Mouse (Mus musculus) forebrain, embryonic 13.5 days (tissue): ENCODE results near the gene Smarca1. TPM values are rescaled to one million over a fixed set of nuclear protein-coding genes. Genes with fewer than 3 reads are reported as not detected.

Source experiments
- ATAC-seq: fragments of 200-750 bp; cut with Nextera tagmentation; 2 replicates; pipeline ENCODE4 v1.8.0; 2017
- H3K27ac ChIP-seq: fragments of 300-500 bp; sonication (generic); 2 replicates; pipeline ENCODE4 v1.5.1; 2015; ENCODE audit warnings: inconsistent platforms, mild to moderate bottlenecking, moderate library complexity
- H3K27me3 ChIP-seq: fragments of 300-500 bp; sonication (generic); 2 replicates; pipeline ENCODE4 v1.6.1; 2015; ENCODE audit warnings: mild to moderate bottlenecking, inconsistent platforms
- H3K36me3 ChIP-seq: fragments of 300-500 bp; sonication (generic); 2 replicates; pipeline ENCODE4 v1.6.1; 2015; ENCODE audit warnings: mild to moderate bottlenecking, inconsistent platforms; ENCODE audit not compliant: poor library complexity, severe bottlenecking
- H3K4me1 ChIP-seq: fragments of 300-500 bp; sonication (generic); 2 replicates; pipeline ENCODE4 v1.6.1; 2015; ENCODE audit warnings: inconsistent platforms
- H3K4me2 ChIP-seq: fragments of 300-500 bp; sonication (generic); 2 replicates; pipeline ENCODE4 v1.6.1; 2015; ENCODE audit warnings: inconsistent platforms, mild to moderate bottlenecking, moderate library complexity
- H3K4me3 ChIP-seq: fragments of 300-500 bp; sonication (generic); 2 replicates; pipeline ENCODE4 v1.5.1; 2015; ENCODE audit warnings: mild to moderate bottlenecking, inconsistent platforms
- H3K9ac ChIP-seq: fragments of 300-500 bp; sonication (generic); 2 replicates; pipeline ENCODE4 v1.6.1; 2015; ENCODE audit warnings: mild to moderate bottlenecking, inconsistent platforms
- H3K9me3 ChIP-seq: fragments of 300-500 bp; sonication (generic); replicated peaks from 2 replicates; pipeline ENCODE4 v1.6.1; 2016; ENCODE audit warnings: inconsistent platforms
- WGBS: fragments of 180-500 bp; shearing (Covaris S2); methylation state at CpG from one replicate; pipeline ENCODE4 v1.1.7; 2015; 5-methylcytosine and 5-hydroxymethylcytosine counted together
- polyA plus RNA-seq: library from polyadenylated mRNA; unstranded; fragments of >200 nt; fragmentation: Nextera tagmentation; extraction: Ambion mirVana; gene quantifications from 2 replicates; pipeline ENCODE4 v1.2.1, GENCODE M21; 2015

Smarca1 gene
- polyA plus RNA-seq: 21.7 and 25.4 TPM in 2 replicates

- H3K27me3 ChIP-seq: no peaks in the 10 kb centered on the region
- ATAC-seq: peak; percentile 71
- peak within 1 kb of the TSS; percentile 58 for H3K4me3 ChIP-seq
- H3K9ac ChIP-seq: peak within 1 kb of the TSS; percentile 73
- H3K9me3 ChIP-seq: no peaks in the 10 kb centered on the region
- no peaks in the 10 kb centered on the region for H3K4me1 ChIP-seq
- H3K27ac ChIP-seq: peak within 1 kb of the TSS; percentile 61
- WGBS: 18% methylated on average over 17 of the region's 17 CpGs
- no peaks in the 10 kb centered on the region for H3K36me3 ChIP-seq
- H3K4me2 ChIP-seq: peak within 1 kb of the TSS; percentile 62
Measured at GRCm38 (mm10) chrX:47892431-47893024, at the start of gene Smarca1. Gene Smarca1 (minus strand): TSS chrX:47892974.

- peak; percentile 51; the same call in 1 of the 2 replicates for ATAC-seq
- H3K4me2 ChIP-seq: no peak overlapping the region
Measured at GRCm38 (mm10) chrX:47937740-47938139, 45.0 kb upstream of the Smarca1 start.

GRCm38 (mm10) chrX:47936885-47937284, 44.1 kb upstream of the Smarca1 start:
- H3K4me2 ChIP-seq: no peak overlapping the region
- H3K27me3 ChIP-seq: no peaks in the 10 kb centered on the region
- peaks cover 6% of the 10 kb centered on the region for H3K4me1 ChIP-seq
- no peak overlapping the region for H3K9ac ChIP-seq
- WGBS: 44% methylated on average over 5 of the region's 5 CpGs
- H3K9me3 ChIP-seq: no peaks in the 10 kb centered on the region
- 0 out of 2 replicates have a peak overlapping the region, but pooled peaks have one; percentile 6 for H3K27ac ChIP-seq
- peaks cover 12% of the 10 kb centered on the region; the same call in 1 of the 2 replicates for H3K36me3 ChIP-seq
- ATAC-seq: no peak
- H3K4me3 ChIP-seq: no peak overlapping the region

More at GRCm38 (mm10) chrX:47937740-47938139, 45.0 kb upstream of the Smarca1 start:
- 21% methylated on average over 2 of the region's 2 CpGs for WGBS
- no peak overlapping the region for H3K4me3 ChIP-seq
- no peaks in the 10 kb centered on the region for H3K27me3 ChIP-seq
- H3K27ac ChIP-seq: no peak overlapping the region
- H3K9ac ChIP-seq: no peak overlapping the region
- no peaks in the 10 kb centered on the region for H3K9me3 ChIP-seq
- H3K36me3 ChIP-seq: peaks cover 9% of the 10 kb centered on the region; the same call in 1 of the 2 replicates
- H3K4me1 ChIP-seq: peaks cover 6% of the 10 kb centered on the region

GRCm38 (mm10) chrX:47934352-47934751, 41.6 kb upstream of the Smarca1 start:
- Histone ChIP-seq H3K9ac (no peak overlapping the region), H3K36me3 (peaks cover 18% of the 10 kb centered on the region; the same call in 1 of the 2 replicates), H3K4me2 (no peak overlapping the region), H3K27me3 (no peaks in the 10 kb centered on the region), H3K9me3 (no peaks in the 10 kb centered on the region), H3K4me1 (peaks cover 6% of the 10 kb centered on the region), H3K4me3 (no peak overlapping the region), H3K27ac (no peak overlapping the region)
- 83% methylated on average over 11 of the region's 11 CpGs for WGBS
- no peak for ATAC-seq

DNA sequence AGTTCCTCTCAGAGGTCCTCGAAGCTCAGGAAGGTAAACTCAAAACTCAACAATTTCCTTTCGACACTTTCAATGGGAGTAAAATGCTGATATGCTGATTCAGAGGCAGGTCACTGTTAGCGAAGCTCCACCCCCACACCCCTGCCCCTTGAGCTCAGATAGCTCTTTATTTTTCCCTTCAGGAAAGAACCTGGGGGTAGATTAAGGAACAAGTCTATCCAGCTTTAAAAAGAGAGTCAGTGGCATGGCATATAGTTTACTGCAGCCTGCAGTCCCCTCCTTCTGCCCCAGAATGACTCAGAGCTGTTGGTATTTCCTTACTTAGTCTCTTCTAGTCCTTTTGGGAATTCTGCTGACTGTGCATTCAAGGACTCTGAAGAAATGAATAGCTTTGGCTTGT, 37.7 kb upstream of the Smarca1 start:
- Histone ChIP-seq H3K4me2 (no peak overlapping the region), H3K27me3 (no peaks in the 10 kb centered on the region), H3K27ac (no peak overlapping the region), H3K9ac (no peak overlapping the region), H3K4me3 (no peak overlapping the region), H3K9me3 (no peaks in the 10 kb centered on the region), H3K4me1 (no peaks in the 10 kb centered on the region), H3K36me3 (peaks cover 24% of the 10 kb centered on the region; the same call in 1 of the 2 replicates)
- WGBS: 80% methylated on average over 3 of the region's 3 CpGs
- no peak for ATAC-seq

DNA sequence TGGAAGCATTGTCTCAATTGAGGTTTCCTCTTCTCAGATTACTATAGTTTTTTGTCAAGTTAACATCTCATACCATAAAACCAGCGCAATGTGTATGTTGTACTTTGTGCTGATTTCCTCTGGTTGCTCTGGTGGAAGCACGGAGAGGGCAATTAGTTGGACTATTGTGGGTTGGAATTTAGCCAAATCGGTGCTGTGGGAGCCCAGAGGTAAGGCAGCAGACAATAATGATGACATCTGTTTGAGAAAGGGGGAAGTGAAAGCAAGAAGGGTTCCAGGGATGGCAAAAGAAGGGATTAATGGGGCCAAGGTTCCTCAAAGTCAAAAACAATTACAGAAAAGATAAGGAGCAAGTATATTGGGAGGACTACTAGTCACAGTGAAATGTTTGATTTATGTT, 35.2 kb upstream of the Smarca1 start:
- WGBS: 63% methylated on average over 3 of the region's 3 CpGs
- H3K4me1 ChIP-seq: no peaks in the 10 kb centered on the region
- no peak overlapping the region for H3K27ac ChIP-seq
- H3K27me3 ChIP-seq: no peaks in the 10 kb centered on the region
- no peak for ATAC-seq
- H3K4me2 ChIP-seq: no peak overlapping the region
- peaks cover 15% of the 10 kb centered on the region; the same call in 1 of the 2 replicates for H3K36me3 ChIP-seq
- no peak overlapping the region for H3K4me3 ChIP-seq
- H3K9ac ChIP-seq: no peak overlapping the region
- H3K9me3 ChIP-seq: no peaks in the 10 kb centered on the region

GRCm38 (mm10) chrX:47920541-47920940, 27.8 kb upstream of the Smarca1 start:
- Histone ChIP-seq H3K27me3 (no peaks in the 10 kb centered on the region), H3K4me3 (no peak overlapping the region), H3K9ac (no peak overlapping the region), H3K9me3 (no peaks in the 10 kb centered on the region), H3K4me2 (no peak overlapping the region), H3K4me1 (no peaks in the 10 kb centered on the region), H3K27ac (no peak overlapping the region), H3K36me3 (0 out of 2 replicates have a peak, but pooled peaks cover 4% of the 10 kb centered on the region)
- no peak for ATAC-seq
- WGBS: 88% methylated on average over 5 of the region's 5 CpGs

GRCm38 (mm10) chrX:47916831-47917230, 24.1 kb upstream of the Smarca1 start:
- H3K4me1 ChIP-seq: 0 out of 2 replicates have a peak, but pooled peaks cover 7% of the 10 kb centered on the region
- ATAC-seq: no peak
- no peaks in the 10 kb centered on the region for H3K27me3 ChIP-seq
- no peak overlapping the region for H3K4me2 ChIP-seq
- no peak overlapping the region for H3K27ac ChIP-seq
- H3K9me3 ChIP-seq: no peaks in the 10 kb centered on the region
- 0 out of 2 replicates have a peak, but pooled peaks cover 4% of the 10 kb centered on the region for H3K36me3 ChIP-seq
- WGBS: 82% methylated on average over 1 of the region's 1 CpGs
- H3K9ac ChIP-seq: no peak overlapping the region
- H3K4me3 ChIP-seq: no peak overlapping the region

GRCm38 (mm10) chrX:47913543-47913938, 20.8 kb upstream of the Smarca1 start:
- ATAC-seq: no peak
- Histone ChIP-seq H3K9ac (no peak overlapping the region), H3K27ac (no peak overlapping the region), H3K4me2 (peak overlapping the region; percentile 57), H3K27me3 (no peaks in the 10 kb centered on the region), H3K4me1 (0 out of 2 replicates have a peak, but pooled peaks cover 7% of the 10 kb centered on the region), H3K9me3 (no peaks in the 10 kb centered on the region), H3K36me3 (no peaks in the 10 kb centered on the region), H3K4me3 (no peak overlapping the region; the same call in 1 of the 2 replicates)
- WGBS: 89% methylated on average over 7 of the region's 7 CpGs

GRCm38 (mm10) chrX:47912904-47913542, 20.2 kb upstream of the Smarca1 start:
- H3K9ac ChIP-seq: peak overlapping the region; percentile 81
- H3K9me3 ChIP-seq: no peaks in the 10 kb centered on the region
- no peak overlapping the region for H3K27ac ChIP-seq
- H3K27me3 ChIP-seq: no peaks in the 10 kb centered on the region
- peak overlapping the region; percentile 59 for H3K4me3 ChIP-seq
- no peak for ATAC-seq
- H3K36me3 ChIP-seq: no peaks in the 10 kb centered on the region
- WGBS: 12% methylated on average over 8 of the region's 8 CpGs
- peak overlapping the region; percentile 57 for H3K4me2 ChIP-seq
- 0 out of 2 replicates have a peak, but pooled peaks cover 7% of the 10 kb centered on the region for H3K4me1 ChIP-seq

DNA sequence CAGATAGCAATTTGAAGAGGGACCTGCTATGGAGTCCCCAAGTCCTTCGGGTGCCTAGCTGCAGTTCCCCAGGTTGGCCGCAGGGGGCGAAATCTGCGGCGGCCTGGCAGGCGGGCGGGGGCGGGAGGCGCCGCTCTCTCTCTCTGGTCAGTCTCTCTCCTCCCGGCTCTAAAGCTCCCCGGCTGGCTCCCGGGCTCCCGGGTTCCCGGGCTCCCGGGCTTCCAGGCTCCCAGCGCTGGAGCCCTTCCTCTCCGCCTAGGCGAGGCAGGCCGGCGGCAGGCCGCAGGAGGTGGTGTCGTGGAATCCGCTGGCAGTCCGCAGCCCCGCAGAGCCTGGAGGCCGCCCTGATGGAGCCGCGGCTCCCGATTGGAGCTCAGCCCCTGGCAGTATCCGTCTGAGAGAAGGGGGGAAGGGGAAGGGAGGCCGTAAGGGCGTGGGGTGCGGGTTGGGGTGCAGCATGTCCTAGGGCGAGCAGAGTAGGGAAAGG, 19.6 kb upstream of the Smarca1 start, which contains the start of gene Ocrl:
TSS of gene Ocrl (plus strand) at position 82 of the 487 bp plus-strand sequence.
- Histone ChIP-seq H3K36me3 (no peaks in the 10 kb centered on the region), H3K4me3 (peak within 1 kb of the TSS; percentile 59), H3K9me3 (no peaks in the 10 kb centered on the region), H3K27me3 (no peaks in the 10 kb centered on the region), H3K4me2 (peak within 1 kb of the TSS; percentile 57), H3K9ac (peak within 1 kb of the TSS; percentile 81), H3K4me1 (0 out of 2 replicates have a peak, but pooled peaks cover 7% of the 10 kb centered on the region), H3K27ac (peak within 1 kb of the TSS; percentile 70)
- WGBS: 19% methylated on average over 27 of the region's 35 CpGs
- ATAC-seq: peak; percentile 94

DNA sequence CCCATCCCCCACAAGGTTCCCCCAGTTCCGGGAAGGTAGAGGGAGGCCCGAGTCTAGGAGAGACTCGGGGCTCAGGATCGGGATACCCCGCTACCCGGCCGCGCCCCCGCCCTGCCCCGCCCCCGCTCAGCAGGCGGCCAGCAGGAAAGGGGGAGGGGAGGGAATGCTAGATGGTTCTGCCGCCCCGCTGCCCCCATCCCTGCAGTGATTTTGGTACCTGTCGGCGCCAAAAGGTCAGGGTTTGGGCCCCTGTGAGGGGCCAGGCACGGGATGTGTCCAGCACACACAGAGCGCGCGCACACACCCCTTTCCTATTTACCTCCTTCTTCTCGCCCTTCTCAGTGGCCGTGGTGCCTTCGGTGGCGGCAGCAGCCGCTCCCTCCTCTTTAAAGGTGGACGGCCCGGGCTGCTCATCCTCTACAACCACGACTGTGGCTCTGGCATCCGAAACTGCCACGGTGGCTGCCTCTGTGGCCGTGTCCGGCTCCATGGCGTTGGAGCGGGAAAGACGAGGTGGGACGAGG, 805 bp downstream of the Smarca1 start:
- Histone ChIP-seq H3K9ac (peak overlapping the region; percentile 73), H3K4me1 (no peaks in the 10 kb centered on the region), H3K27ac (peak overlapping the region; percentile 61), H3K4me3 (peak overlapping the region; percentile 58), H3K27me3 (no peaks in the 10 kb centered on the region), H3K9me3 (no peaks in the 10 kb centered on the region), H3K4me2 (peak overlapping the region; percentile 62), H3K36me3 (no peaks in the 10 kb centered on the region)
- WGBS: 10% methylated on average over 33 of the region's 36 CpGs
- peak; percentile 92 for ATAC-seq
